ENCODE assay signal across 10 mouse cellular contexts in genomic region chr2:73278869-73279268, GRCm38 (mm10). TPM values are rescaled to one million over a fixed set of nuclear protein-coding genes. Genes with fewer than 3 reads are reported as not detected.
DNase-seq lines count a peak whose midpoint lies in the region; ATAC-seq lines count a peak whose summit lies in the region.
"Had no signal": no experiment of that assay in that cellular context is flagged by ENCODE, and none has a peak within 500 bp of the region (broad histone marks: within the 10 kb centered on the region; RNA-seq: fewer than 3 reads in every experiment).

No protein-coding gene starts in this region.

- H3K9me3 ChIP-seq in lung, embryonic 15.5 days: no peaks in the 10 kb centered on the region
- H3K9me3 ChIP-seq in intestine, embryonic 16.5 days (ENCODE audit: control insufficient read depth, low read length): no peaks in the 10 kb centered on the region
- H3K9me3 ChIP-seq in neural tube, embryonic 15.5 days (replicated peaks): no peaks in the 10 kb centered on the region

- WGBS in lung, embryonic 15.5 days: under 1% methylated on average over 17 of the region's 17 CpGs
- 3% methylated on average over 17 of the region's 17 CpGs for WGBS in intestine, embryonic 16.5 days
- under 1% methylated on average over 17 of the region's 17 CpGs for WGBS in neural tube, embryonic 15.5 days

- no peak overlapping the region for H3K9ac ChIP-seq in lung, embryonic 15.5 days
- no peak overlapping the region for H3K9ac ChIP-seq in intestine, embryonic 16.5 days (ENCODE audit: low read depth, low read length)
- H3K9ac ChIP-seq in neural tube, embryonic 15.5 days (replicated peaks): no peak overlapping the region

- no peaks in the 10 kb centered on the region for H3K36me3 ChIP-seq in lung, embryonic 15.5 days
- H3K36me3 ChIP-seq in intestine, embryonic 16.5 days (ENCODE audit: control insufficient read depth, insufficient read depth, low read length): no peaks in the 10 kb centered on the region
- no peaks in the 10 kb centered on the region for H3K36me3 ChIP-seq in neural tube, embryonic 15.5 days

- peak overlapping the region; percentile 28 for H3K4me2 ChIP-seq in lung, embryonic 15.5 days
- peak overlapping the region; percentile 32; the same call in 1 of the 2 replicates for H3K4me2 ChIP-seq in intestine, embryonic 16.5 days (ENCODE audit: low read depth, low read length)
- H3K4me2 ChIP-seq in neural tube, embryonic 15.5 days: peak overlapping the region; percentile 29

- H3K4me1 ChIP-seq in lung, embryonic 15.5 days: peaks cover 44% of the 10 kb centered on the region
- peaks cover 27% of the 10 kb centered on the region for H3K4me1 ChIP-seq in intestine, embryonic 16.5 days (ENCODE audit: control insufficient read depth, insufficient read depth, low read length)
- H3K4me1 ChIP-seq in neural tube, embryonic 15.5 days: peaks cover 29% of the 10 kb centered on the region

- peak overlapping the region; percentile 3; the same call in 1 of the 2 replicates for H3K4me3 ChIP-seq in lung, embryonic 15.5 days
- H3K4me3 ChIP-seq in intestine, embryonic 16.5 days (ENCODE audit: low read length): peak overlapping the region; percentile 22
- H3K4me3 ChIP-seq in neural tube, embryonic 15.5 days (replicated peaks): 0 out of 2 replicates have a peak overlapping the region, but pooled peaks have one; percentile 4

- no peak for DNase-seq in lung, postnatal 10 days
- no peak for DNase-seq in right cerebral cortex, postnatal 14 days
- no peak for DNase-seq in layer of hippocampus, adult 9-10 months (ENCODE audit: low spot score)
- no peak for DNase-seq in thymus, postnatal 10 days (ENCODE audit: low spot score in 2 of 2)

- ATAC-seq in lung, embryonic 15.5 days (ENCODE audit: borderline replicate concordance, extremely low read depth, low FRiP score, low TSS enrichment): no peak
- 0 out of 2 replicates have a peak, but pooled peaks have one; percentile 18 for ATAC-seq in erythroid progenitor cell, adult 5-6 weeks (replicated peaks; ENCODE audit: low FRiP score, poor library complexity, severe bottlenecking)
- peak; percentile 42; the same call in 1 of the 2 replicates for ATAC-seq in intestine, embryonic 16.5 days
- 0 out of 2 replicates have a peak, but pooled peaks have one; percentile 15 for ATAC-seq in neural tube, embryonic 15.5 days (ENCODE audit: low FRiP score)

- H3K27me3 ChIP-seq in lung, embryonic 15.5 days: peaks cover 72% of the 10 kb centered on the region
- peaks cover 54% of the 10 kb centered on the region for H3K27me3 ChIP-seq in intestine, embryonic 16.5 days (replicated peaks; ENCODE audit: control insufficient read depth, insufficient read depth, low read length)
- peaks cover 61% of the 10 kb centered on the region for H3K27me3 ChIP-seq in neural tube, embryonic 15.5 days (replicated peaks)

- H3K27ac ChIP-seq in lung, embryonic 15.5 days: no peak overlapping the region
- no peak overlapping the region for H3K27ac ChIP-seq in intestine, embryonic 16.5 days (ENCODE audit: low read length)
- H3K27ac ChIP-seq in neural tube, embryonic 15.5 days (replicated peaks): no peak overlapping the region; the same call in 1 of the 2 replicates

RNA-seq across cellular contexts. Expression of gene Sp9, which starts 7.1 kb away (rescaled TPM):
- not detected in 2 replicates for polyA plus RNA-seq in lung, embryonic 15.5 days (2015; fragmentation: Nextera tagmentation; extraction: Ambion mirVana)
- not detected in 2 replicates for total RNA-seq in erythroid progenitor cell, adult 5-6 weeks (2015; ENCODE audit: low replicate concordance)
- total RNA-seq in erythroid progenitor cell, adult 5-6 weeks (2017; ENCODE audit: low replicate concordance): not detected in 2 replicates
- not detected in 2 replicates for polyA plus RNA-seq in intestine, embryonic 16.5 days (2015; fragmentation: Nextera tagmentation; extraction: Ambion mirVana)
- polyA plus RNA-seq in neural tube, embryonic 15.5 days (2015; fragmentation: Nextera tagmentation; extraction: Ambion mirVana): 1.1 and 1.4 TPM in 2 replicates
- total RNA-seq: heart, postnatal 14 days had no signal
- polyA plus RNA-seq: spleen, adult 2 months had no signal

RNA-seq across cellular contexts. Expression of gene Scrn3, which starts 33.5 kb away (rescaled TPM):
- 18.1 and 21.1 TPM in 2 replicates for polyA plus RNA-seq in lung, embryonic 15.5 days (2015; fragmentation: Nextera tagmentation; extraction: Ambion mirVana)
- total RNA-seq in erythroid progenitor cell, adult 5-6 weeks (2015; ENCODE audit: low replicate concordance): 56.2 and 71.3 TPM in 2 replicates
- 108 and 110 TPM in 2 replicates for total RNA-seq in erythroid progenitor cell, adult 5-6 weeks (2017; ENCODE audit: low replicate concordance)
- 16.6 and 16.9 TPM in 2 replicates for polyA plus RNA-seq in intestine, embryonic 16.5 days (2015; fragmentation: Nextera tagmentation; extraction: Ambion mirVana)
- 9.8 TPM in 2 replicates for polyA plus RNA-seq in neural tube, embryonic 15.5 days (2015; fragmentation: Nextera tagmentation; extraction: Ambion mirVana)

RNA-seq across cellular contexts. Expression of gene Cir1, which starts 33.6 kb away (rescaled TPM):
- 24.5 and 25.7 TPM in 2 replicates for polyA plus RNA-seq in lung, embryonic 15.5 days (2015; fragmentation: Nextera tagmentation; extraction: Ambion mirVana)
- total RNA-seq in erythroid progenitor cell, adult 5-6 weeks (2015; ENCODE audit: low replicate concordance): 19.8 and 39.4 TPM in 2 replicates
- 23.0 and 46.1 TPM in 2 replicates for total RNA-seq in erythroid progenitor cell, adult 5-6 weeks (2017; ENCODE audit: low replicate concordance)
- 14.7 and 14.9 TPM in 2 replicates for polyA plus RNA-seq in intestine, embryonic 16.5 days (2015; fragmentation: Nextera tagmentation; extraction: Ambion mirVana)
- 23.1 and 26.9 TPM in 2 replicates for polyA plus RNA-seq in neural tube, embryonic 15.5 days (2015; fragmentation: Nextera tagmentation; extraction: Ambion mirVana)
